Mouse (Mus musculus): Measurements from ENCODE around the gene Pop5. TPM values are rescaled to one million over a fixed set of nuclear protein-coding genes. Genes with fewer than 3 reads are reported as not detected.

Pop5 gene
- 86.1 and 92.8 TPM in 2 replicates for polyA plus RNA-seq (2015; fragmentation: Nextera tagmentation; extraction: Ambion mirVana)

DNA sequence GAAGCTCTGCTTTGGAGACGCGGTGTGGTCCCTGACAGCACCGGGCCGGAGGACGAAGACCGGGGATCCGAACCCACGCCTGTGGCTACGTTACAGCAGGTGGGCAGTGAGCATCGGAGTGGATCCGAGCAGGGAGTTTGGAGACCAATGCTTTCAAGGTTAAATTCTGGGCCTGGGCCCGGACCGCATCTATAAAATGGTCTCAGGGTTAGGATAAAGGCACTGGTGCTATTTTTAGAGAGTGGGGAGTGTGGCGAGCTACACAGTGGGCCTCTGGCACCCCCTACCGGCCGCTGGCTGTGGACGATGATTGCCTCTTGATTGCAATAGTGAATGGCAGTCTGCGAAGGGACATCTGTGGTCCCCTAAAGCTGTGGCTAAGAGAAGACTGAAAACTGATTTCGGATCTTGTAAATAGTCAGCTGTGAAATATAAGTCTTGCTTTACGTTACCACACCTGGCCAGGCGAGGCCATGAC is at the start of gene Pop5:
Pop5 (plus strand) TSS at position 51 of the 478 bp plus-strand sequence.
- Histone ChIP-seq H3K9ac (ENCODE audit: low read depth, low read length) (peak within 1 kb of the TSS; percentile 72), H3K4me2 (ENCODE audit: low read length) (peak within 1 kb of the TSS; percentile 74), H3K27me3 (ENCODE audit: control insufficient read depth, insufficient read depth, low read depth, low read length) (no peaks in the 10 kb centered on the region), H3K27ac (ENCODE audit: low read length) (peak within 1 kb of the TSS; percentile 70), H3K4me1 (ENCODE audit: control insufficient read depth, insufficient read depth, low read length) (peaks cover 16% of the 10 kb centered on the region; the same call in 1 of the 2 replicates), H3K9me3 (replicated peaks; ENCODE audit: control insufficient read depth, low read length, poor library complexity, severe bottlenecking) (no peaks in the 10 kb centered on the region), H3K36me3 (ENCODE audit: control insufficient read depth, insufficient read depth, low read length) (peaks cover 8% of the 10 kb centered on the region), H3K4me3 (ENCODE audit: low read depth, low read length) (peak within 1 kb of the TSS; percentile 46)
- 2% methylated on average over 21 of the region's 21 CpGs for WGBS
- peak; percentile 67 for ATAC-seq

DNA sequence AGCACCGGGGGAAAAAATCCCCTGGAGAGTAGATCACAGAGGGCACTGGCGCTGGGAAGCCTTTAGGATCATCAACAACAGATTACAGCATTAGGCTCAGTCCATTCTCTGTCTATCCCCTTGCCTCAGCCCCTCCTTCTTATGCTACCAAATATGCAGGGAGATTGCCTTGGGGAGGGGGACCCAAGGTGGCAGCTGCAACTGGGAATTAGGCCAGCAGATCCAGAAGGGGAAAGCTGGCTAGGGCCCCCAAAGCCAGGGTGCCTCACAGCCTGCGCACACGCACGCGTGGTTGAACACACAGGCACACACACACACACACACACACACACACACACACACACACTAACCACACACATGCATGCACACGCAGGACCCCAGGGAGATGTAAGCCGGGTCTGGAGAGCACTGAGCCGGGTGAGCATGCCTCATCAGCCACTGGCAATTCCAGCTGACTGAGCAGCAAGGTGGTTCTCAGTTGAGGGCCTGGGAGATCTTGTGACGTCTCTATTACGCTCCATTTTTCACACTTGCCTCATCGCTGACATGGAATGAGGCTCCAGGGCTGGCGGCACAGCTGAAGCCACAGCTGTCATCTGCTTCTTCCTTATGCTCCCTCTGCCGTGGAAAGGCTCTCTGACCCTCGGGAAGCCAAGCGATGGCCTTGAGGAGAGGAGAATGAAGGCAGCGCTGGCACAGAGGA is 49.1 kb upstream of the Pop5 start:
- Histone ChIP-seq H3K36me3 (ENCODE audit: control insufficient read depth, insufficient read depth, low read length) (no peaks in the 10 kb centered on the region), H3K4me1 (ENCODE audit: control insufficient read depth, insufficient read depth, low read length) (peaks cover 16% of the 10 kb centered on the region), H3K4me2 (ENCODE audit: low read length) (peak overlapping the region; percentile 28), H3K9me3 (replicated peaks; ENCODE audit: control insufficient read depth, low read length, poor library complexity, severe bottlenecking) (no peaks in the 10 kb centered on the region), H3K27me3 (ENCODE audit: control insufficient read depth, insufficient read depth, low read depth, low read length) (peaks cover 12% of the 10 kb centered on the region), H3K27ac (ENCODE audit: low read length) (no peak overlapping the region), H3K9ac (ENCODE audit: low read depth, low read length) (peak overlapping the region; percentile 15; the same call in 1 of the 2 replicates), H3K4me3 (ENCODE audit: low read depth, low read length) (no peak overlapping the region)
- 19% methylated on average over 17 of the region's 17 CpGs for WGBS
- ATAC-seq = peak; percentile 20; the same call in 1 of the 2 replicates

- Histone ChIP-seq H3K27me3 (ENCODE audit: control insufficient read depth, insufficient read depth, low read depth, low read length) (peaks cover 18% of the 10 kb centered on the region), H3K4me1 (ENCODE audit: control insufficient read depth, insufficient read depth, low read length) (peaks cover 23% of the 10 kb centered on the region), H3K27ac (ENCODE audit: low read length) (no peak overlapping the region), H3K36me3 (ENCODE audit: control insufficient read depth, insufficient read depth, low read length) (no peaks in the 10 kb centered on the region), H3K4me3 (ENCODE audit: low read depth, low read length) (no peak overlapping the region), H3K9me3 (replicated peaks; ENCODE audit: control insufficient read depth, low read length, poor library complexity, severe bottlenecking) (no peaks in the 10 kb centered on the region), H3K4me2 (ENCODE audit: low read length) (peak overlapping the region; percentile 28), H3K9ac (ENCODE audit: low read depth, low read length) (peak overlapping the region; percentile 15; the same call in 1 of the 2 replicates)
- 21% methylated on average over 26 of the region's 26 CpGs for WGBS
- 0 out of 2 replicates have a peak, but pooled peaks have one; percentile 55 for ATAC-seq
Measured at GRCm38 (mm10) chr5:115187188-115188131, 48.2 kb upstream of the Pop5 start.

GRCm38 (mm10) chr5:115188824-115189223 is 46.8 kb upstream of the Pop5 start:
- H3K27me3 ChIP-seq (ENCODE audit: control insufficient read depth, insufficient read depth, low read depth, low read length) = peaks cover 18% of the 10 kb centered on the region
- ATAC-seq = no peak

DNA sequence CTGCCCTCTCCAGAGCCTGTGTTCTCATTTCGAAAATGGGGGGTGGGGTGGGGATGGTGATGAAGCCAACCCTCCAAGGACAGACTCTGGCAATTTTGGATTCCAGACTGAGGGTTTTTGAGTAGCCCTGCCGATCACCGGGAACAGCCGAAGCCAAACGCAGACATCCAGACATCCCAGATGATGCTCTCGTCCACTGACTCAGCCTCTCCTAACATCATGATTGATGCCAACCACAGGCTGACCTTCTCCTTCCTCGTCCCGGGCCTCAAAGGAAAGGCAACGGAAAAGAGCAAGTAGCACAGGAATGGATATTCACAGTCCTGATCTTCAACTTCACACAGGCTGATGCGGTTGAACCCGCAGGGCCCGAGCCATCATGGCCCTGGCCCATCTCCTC is 45.6 kb upstream of the Pop5 start:
- H3K4me2 ChIP-seq (ENCODE audit: low read length) = no peak overlapping the region
- WGBS = 83% methylated on average over 12 of the region's 12 CpGs
- H3K4me1 ChIP-seq (ENCODE audit: control insufficient read depth, insufficient read depth, low read length) = peaks cover 28% of the 10 kb centered on the region
- no peak overlapping the region for H3K27ac ChIP-seq (ENCODE audit: low read length)
- no peaks in the 10 kb centered on the region for H3K9me3 ChIP-seq (replicated peaks; ENCODE audit: control insufficient read depth, low read length, poor library complexity, severe bottlenecking)
- no peak overlapping the region for H3K4me3 ChIP-seq (ENCODE audit: low read depth, low read length)
- H3K9ac ChIP-seq (ENCODE audit: low read depth, low read length) = no peak overlapping the region
- H3K36me3 ChIP-seq (ENCODE audit: control insufficient read depth, insufficient read depth, low read length) = no peaks in the 10 kb centered on the region
- ATAC-seq = no peak
- peaks cover 18% of the 10 kb centered on the region for H3K27me3 ChIP-seq (ENCODE audit: control insufficient read depth, insufficient read depth, low read depth, low read length)

More at GRCm38 (mm10) chr5:115188824-115189223, 46.8 kb upstream of the Pop5 start:
- Histone ChIP-seq H3K4me3 (ENCODE audit: low read depth, low read length) (no peak overlapping the region), H3K4me2 (ENCODE audit: low read length) (no peak overlapping the region), H3K4me1 (ENCODE audit: control insufficient read depth, insufficient read depth, low read length) (peaks cover 32% of the 10 kb centered on the region), H3K36me3 (ENCODE audit: control insufficient read depth, insufficient read depth, low read length) (no peaks in the 10 kb centered on the region), H3K9ac (ENCODE audit: low read depth, low read length) (no peak overlapping the region), H3K27ac (ENCODE audit: low read length) (no peak overlapping the region), H3K9me3 (replicated peaks; ENCODE audit: control insufficient read depth, low read length, poor library complexity, severe bottlenecking) (no peaks in the 10 kb centered on the region)
- WGBS = 49% methylated on average over 5 of the region's 5 CpGs

DNA sequence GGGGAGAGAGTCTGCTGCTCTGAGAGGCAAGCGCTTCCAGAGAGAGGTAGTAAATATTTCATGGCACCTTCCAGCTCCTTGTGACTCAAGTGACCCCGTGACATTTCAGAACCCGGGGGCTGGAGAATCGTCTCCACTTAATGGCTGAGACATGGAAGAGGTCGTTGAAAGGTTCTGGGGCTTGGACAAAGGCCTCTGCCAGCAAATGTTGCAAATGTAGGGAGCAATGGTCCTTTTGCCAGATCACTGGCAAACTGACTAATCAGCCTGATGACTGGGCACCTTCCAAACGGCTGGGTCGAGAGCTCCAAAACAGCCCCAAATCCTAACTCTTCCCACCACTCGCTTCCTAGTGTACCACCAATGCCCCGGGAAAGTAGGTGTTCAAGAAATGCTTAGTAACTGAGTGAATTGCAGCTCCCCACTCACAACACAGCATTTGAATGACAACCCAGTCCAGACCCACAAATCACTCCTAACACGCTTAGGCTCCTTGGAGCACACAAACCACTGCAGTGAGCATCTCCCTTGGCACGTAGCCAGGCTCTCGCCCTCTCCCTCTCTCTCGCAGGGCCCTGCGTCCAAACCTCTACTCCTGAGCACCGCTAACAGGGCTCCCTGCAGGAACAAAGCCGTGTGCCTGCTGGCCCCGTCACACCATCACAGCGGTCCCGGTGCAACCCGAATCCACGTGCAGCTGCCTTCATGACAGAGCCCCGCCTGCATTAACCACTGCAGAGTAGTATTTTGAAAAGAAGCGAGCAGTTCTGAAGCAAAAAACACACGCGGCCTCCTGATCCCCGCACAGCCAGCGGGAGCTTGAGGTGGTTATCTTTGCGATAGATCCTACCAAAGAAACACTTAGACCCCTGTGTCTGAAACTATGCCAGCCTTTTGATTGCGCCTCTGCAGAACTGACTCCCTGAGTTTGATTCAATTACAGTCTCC is 43.5 kb upstream of the Pop5 start:
- peak overlapping the region; percentile 60; the same call in 1 of the 2 replicates for H3K4me3 ChIP-seq (ENCODE audit: low read depth, low read length)
- H3K4me1 ChIP-seq (ENCODE audit: control insufficient read depth, insufficient read depth, low read length) = peaks cover 17% of the 10 kb centered on the region
- no peak for ATAC-seq
- H3K27ac ChIP-seq (ENCODE audit: low read length) = no peak overlapping the region
- peak overlapping the region; percentile 26; the same call in 1 of the 2 replicates for H3K9ac ChIP-seq (ENCODE audit: low read depth, low read length)
- WGBS = 7% methylated on average over 29 of the region's 29 CpGs
- peaks cover 18% of the 10 kb centered on the region for H3K27me3 ChIP-seq (ENCODE audit: control insufficient read depth, insufficient read depth, low read depth, low read length)
- no peaks in the 10 kb centered on the region for H3K36me3 ChIP-seq (ENCODE audit: control insufficient read depth, insufficient read depth, low read length)
- no peaks in the 10 kb centered on the region for H3K9me3 ChIP-seq (replicated peaks; ENCODE audit: control insufficient read depth, low read length, poor library complexity, severe bottlenecking)
- peak overlapping the region; percentile 99 for H3K4me2 ChIP-seq (ENCODE audit: low read length)

GRCm38 (mm10) chr5:115192828-115193195 is 42.8 kb upstream of the Pop5 start:
- H3K27ac ChIP-seq (ENCODE audit: low read length) = no peak overlapping the region
- peak overlapping the region; percentile 78 for H3K9ac ChIP-seq (ENCODE audit: low read depth, low read length)
- 12% methylated on average over 7 of the region's 7 CpGs for WGBS
- ATAC-seq = no peak
- peak overlapping the region; percentile 60 for H3K4me3 ChIP-seq (ENCODE audit: low read depth, low read length)
- peaks cover 18% of the 10 kb centered on the region for H3K27me3 ChIP-seq (ENCODE audit: control insufficient read depth, insufficient read depth, low read depth, low read length)
- no peaks in the 10 kb centered on the region for H3K36me3 ChIP-seq (ENCODE audit: control insufficient read depth, insufficient read depth, low read length)
- peaks cover 17% of the 10 kb centered on the region for H3K4me1 ChIP-seq (ENCODE audit: control insufficient read depth, insufficient read depth, low read length)
- peak overlapping the region; percentile 99 for H3K4me2 ChIP-seq (ENCODE audit: low read length)
- H3K9me3 ChIP-seq (replicated peaks; ENCODE audit: control insufficient read depth, low read length, poor library complexity, severe bottlenecking) = no peaks in the 10 kb centered on the region

- peak overlapping the region; percentile 78 for H3K9ac ChIP-seq (ENCODE audit: low read depth, low read length)
- peak overlapping the region; percentile 60 for H3K4me3 ChIP-seq (ENCODE audit: low read depth, low read length)
- H3K36me3 ChIP-seq (ENCODE audit: control insufficient read depth, insufficient read depth, low read length) = no peaks in the 10 kb centered on the region
- H3K9me3 ChIP-seq (replicated peaks; ENCODE audit: control insufficient read depth, low read length, poor library complexity, severe bottlenecking) = no peaks in the 10 kb centered on the region
- H3K27ac ChIP-seq (ENCODE audit: low read length) = no peak overlapping the region
- H3K4me1 ChIP-seq (ENCODE audit: control insufficient read depth, insufficient read depth, low read length) = peaks cover 17% of the 10 kb centered on the region
- H3K4me2 ChIP-seq (ENCODE audit: low read length) = peak overlapping the region; percentile 99
- WGBS = under 1% methylated on average over 31 of the region's 34 CpGs
- peak; percentile 16; the same call in 1 of the 2 replicates for ATAC-seq
- peaks cover 18% of the 10 kb centered on the region for H3K27me3 ChIP-seq (ENCODE audit: control insufficient read depth, insufficient read depth, low read depth, low read length)
Measured at GRCm38 (mm10) chr5:115193226-115193625, 42.4 kb upstream of the Pop5 start.

Data from midbrain, embryonic 16.5 days (tissue).